Mouse (Mus musculus): ENCODE measurements around the gene Prcc. TPM values are rescaled to one million over a fixed set of nuclear protein-coding genes. Genes with fewer than 3 reads are reported as not detected.
A peak's percentile ranks its signal among the peaks of the same experiment; 100 is the strongest.

Prcc gene
- total RNA-seq (2021) = 10 to 100 TPM; 56.0 to 61.0 TPM
- long read RNA-seq, transcript Prcc-201 (7 exons, 2,099 nt) = major isoform, 34 of 34 reads
- long read RNA-seq, partial matches to known transcripts = 0 of 34 reads
- long read RNA-seq, other reads (novel, unspliced or antisense) = 0 of 34 reads

- peak; percentile 94 to 98 for DNase-seq (ENCODE audit: low spot score in 2 of 2)
These were observed at the start of gene Prcc for GRCm38 (mm10) chr3:87885281-87886003. TSS of gene Prcc (minus strand) at chr3:87885608.

GRCm38 (mm10) chr3:87935201-87935600, 49.8 kb upstream of the Prcc start:
- DNase-seq (ENCODE audit: low spot score in 2 of 2) = no peak

GRCm38 (mm10) chr3:87934501-87934900, 49.1 kb upstream of the Prcc start:
- no peak for DNase-seq (ENCODE audit: low spot score in 2 of 2)

GRCm38 (mm10) chr3:87934026-87934425, 48.6 kb upstream of the Prcc start:
- no peak for DNase-seq (ENCODE audit: low spot score in 2 of 2)

GRCm38 (mm10) chr3:87930078-87930795, 44.8 kb upstream of the Prcc start, which contains the start of the genes Isg20l2 and Rrnad1:
TSS of gene Isg20l2 (plus strand) at chr3:87930314.
TSS of gene Rrnad1 (minus strand) at chr3:87930717.
- peak; percentile 98 for DNase-seq (ENCODE audit: low spot score in 2 of 2)

GRCm38 (mm10) chr3:87929341-87930077, 44.1 kb upstream of the Prcc start:
- no peak for DNase-seq (ENCODE audit: low spot score in 2 of 2)

- no peak for DNase-seq (ENCODE audit: low spot score in 2 of 2)
These were observed 42.0 kb upstream of the Prcc start for GRCm38 (mm10) chr3:87927452-87927851.

GRCm38 (mm10) chr3:87924996-87925395, 39.6 kb upstream of the Prcc start:
- no peak for DNase-seq (ENCODE audit: low spot score in 2 of 2)

- DNase-seq (ENCODE audit: low spot score in 2 of 2) = no peak
These were observed 35.0 kb upstream of the Prcc start for GRCm38 (mm10) chr3:87920270-87920943.

- DNase-seq (ENCODE audit: low spot score in 2 of 2) = peak; percentile 88 to 95
These were observed 34.1 kb upstream of the Prcc start, which contains the start of gene Mrpl24 for GRCm38 (mm10) chr3:87919336-87920108. TSS of gene Mrpl24 (plus strand) at chr3:87919506.

- no peak for DNase-seq (ENCODE audit: low spot score in 2 of 2)
These were observed 33.1 kb upstream of the Prcc start for GRCm38 (mm10) chr3:87918551-87918950.

GRCm38 (mm10) chr3:87916990-87917389, 31.6 kb upstream of the Prcc start:
- no peak for DNase-seq (ENCODE audit: low spot score in 2 of 2)

- no peak for DNase-seq (ENCODE audit: low spot score in 2 of 2)
These were observed 28.5 kb upstream of the Prcc start for GRCm38 (mm10) chr3:87913891-87914290.

GRCm38 (mm10) chr3:87913491-87913890, 28.1 kb upstream of the Prcc start:
- DNase-seq (ENCODE audit: low spot score in 2 of 2) = no peak

- DNase-seq (ENCODE audit: low spot score in 2 of 2) = peak; percentile 43
These were observed 25.2 kb upstream of the Prcc start for GRCm38 (mm10) chr3:87910573-87911141.

- DNase-seq (ENCODE audit: low spot score in 2 of 2) = no peak
These were observed 24.5 kb upstream of the Prcc start for GRCm38 (mm10) chr3:87909874-87910273.

- no peak for DNase-seq (ENCODE audit: low spot score in 2 of 2)
These were observed 24.0 kb upstream of the Prcc start for GRCm38 (mm10) chr3:87909381-87909780.

- DNase-seq (ENCODE audit: low spot score in 2 of 2) = no peak
These were observed 22.5 kb upstream of the Prcc start for GRCm38 (mm10) chr3:87907906-87908305.

GRCm38 (mm10) chr3:87906981-87907857, 21.8 kb upstream of the Prcc start:
- peak in 1 of 2 experiments; percentile 48 for DNase-seq (ENCODE audit: low spot score in 2 of 2)
